Mouse (Mus musculus) hematopoietic stem cell, adult 5-6 weeks (primary cell): ENCODE results near the gene Actn4. TPM values are rescaled to one million over a fixed set of nuclear protein-coding genes. Genes with fewer than 3 reads are reported as not detected.

Experiments
- ATAC-seq, 2 experiments: fragments of 125-278 bp in 1 of 2; replicated peaks in 1 of 2; 2 replicates each; pipeline ENCODE4 v1.8.0; 2016 to 2017; ENCODE audit warnings: inconsistent platforms in 2 of 2, mild to moderate bottlenecking in 2 of 2, moderate number of reproducible peaks in 2 of 2, low read depth in 1 of 2, moderate TSS enrichment in 1 of 2; ENCODE audit not compliant: low FRiP score in 2 of 2, poor library complexity in 2 of 2, severe bottlenecking in 2 of 2, insufficient read depth in 1 of 2, low TSS enrichment in 1 of 2
- total RNA-seq: library from RNA; stranded (forward); fragments of 172-1452, 232-1000 nt; gene quantifications from 2 replicates; pipeline ENCODE4 v1.2.3, GENCODE M21; 2017

Actn4 gene
- total RNA-seq, 1 experiment from 2014 or later: 38.5 TPM

DNA sequence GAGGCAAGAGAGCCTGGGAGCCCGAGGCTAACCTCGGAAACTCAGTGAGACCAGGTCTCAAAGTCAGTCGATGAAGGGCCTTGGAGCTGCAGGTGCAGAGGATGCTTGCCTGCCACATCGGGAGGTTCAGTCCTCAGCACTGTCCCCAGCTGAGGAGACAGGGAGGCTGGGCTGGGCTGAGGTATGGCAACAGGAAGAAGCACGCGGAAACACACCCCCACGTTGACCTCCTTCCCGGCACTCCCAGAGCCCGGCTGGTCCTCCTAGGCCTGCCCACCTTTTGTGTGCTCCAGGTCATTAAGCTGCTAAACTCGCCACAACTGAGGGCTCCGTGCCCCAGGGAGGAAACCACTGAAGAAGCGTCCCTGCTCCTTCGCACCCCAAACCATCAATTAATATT is 80.9 kb downstream of the Actn4 start, which contains the start of gene Capn12:
Gene Capn12, plus strand, starts transcription at position 224 of the 400 bp plus-strand sequence.
- ATAC-seq: no peak

DNA sequence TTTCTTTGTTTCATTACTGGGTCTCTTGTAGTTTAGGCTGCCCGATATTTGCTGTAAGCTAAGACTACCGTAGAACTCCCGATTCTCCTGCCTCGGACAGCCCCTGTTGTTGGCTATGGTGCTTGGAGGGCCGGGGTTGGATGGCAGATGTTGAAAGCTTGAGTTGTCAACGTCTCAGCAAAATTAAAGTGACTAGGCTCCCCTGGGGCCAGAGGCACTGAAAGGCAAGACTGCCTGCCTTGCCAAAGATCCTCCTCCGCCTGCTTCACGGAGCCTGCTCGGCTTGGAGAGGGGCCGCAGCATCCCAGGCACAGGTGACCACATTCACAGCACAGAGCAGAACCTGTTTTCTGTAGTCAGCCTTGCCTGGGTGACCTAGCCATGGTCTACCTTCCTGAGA is 81.6 kb downstream of the Actn4 start:
- ATAC-seq: no peak

DNA sequence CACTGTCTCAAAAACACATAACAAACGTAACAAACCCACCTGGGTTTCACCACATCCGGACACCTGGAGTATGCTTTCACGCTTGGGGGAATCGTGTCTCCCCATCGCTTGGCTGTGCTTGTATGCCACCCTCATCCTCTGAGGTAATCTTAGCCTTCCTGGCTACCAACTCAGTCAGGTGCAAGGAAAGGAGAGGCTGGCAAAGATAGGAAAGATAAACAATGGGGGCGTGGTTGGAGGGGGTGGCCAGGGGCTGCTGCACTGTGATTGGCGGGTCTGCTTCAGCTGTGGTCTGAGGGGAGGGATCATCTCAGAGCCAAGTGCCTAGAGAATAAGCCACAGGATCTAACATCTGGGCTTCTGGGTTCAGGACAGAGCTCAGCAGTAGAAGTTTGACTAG is 82.5 kb downstream of the Actn4 start:
- ATAC-seq: no peak

GRCm38 (mm10) chr7:28877856-28878255 is 84.3 kb downstream of the Actn4 start:
- ATAC-seq: no peak

GRCm38 (mm10) chr7:28877155-28877554 is 85.0 kb downstream of the Actn4 start:
- ATAC-seq: no peak

- ATAC-seq: no peak
These were observed 86.0 kb downstream of the Actn4 start for GRCm38 (mm10) chr7:28876099-28876498.

DNA sequence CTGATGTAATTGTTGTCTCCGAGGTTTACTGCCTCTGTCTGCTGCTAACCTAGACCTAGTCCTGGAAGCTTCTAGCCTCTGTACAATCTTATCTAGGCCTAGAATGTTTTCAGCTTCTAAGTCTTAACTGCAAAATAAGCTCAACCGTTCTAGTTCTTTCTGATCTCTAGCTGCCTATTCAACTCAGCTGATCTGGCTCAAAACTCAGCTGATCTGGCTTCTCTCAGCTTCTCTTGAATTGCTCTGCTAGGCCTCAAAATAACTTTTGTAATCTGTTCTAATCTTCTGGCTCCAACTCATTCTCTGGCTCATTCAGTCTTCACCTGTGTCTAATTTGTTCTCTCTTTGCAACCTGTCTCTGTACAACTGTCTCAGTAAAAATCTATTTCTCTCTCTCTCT is 87.6 kb downstream of the Actn4 start:
- no peak for ATAC-seq

DNA sequence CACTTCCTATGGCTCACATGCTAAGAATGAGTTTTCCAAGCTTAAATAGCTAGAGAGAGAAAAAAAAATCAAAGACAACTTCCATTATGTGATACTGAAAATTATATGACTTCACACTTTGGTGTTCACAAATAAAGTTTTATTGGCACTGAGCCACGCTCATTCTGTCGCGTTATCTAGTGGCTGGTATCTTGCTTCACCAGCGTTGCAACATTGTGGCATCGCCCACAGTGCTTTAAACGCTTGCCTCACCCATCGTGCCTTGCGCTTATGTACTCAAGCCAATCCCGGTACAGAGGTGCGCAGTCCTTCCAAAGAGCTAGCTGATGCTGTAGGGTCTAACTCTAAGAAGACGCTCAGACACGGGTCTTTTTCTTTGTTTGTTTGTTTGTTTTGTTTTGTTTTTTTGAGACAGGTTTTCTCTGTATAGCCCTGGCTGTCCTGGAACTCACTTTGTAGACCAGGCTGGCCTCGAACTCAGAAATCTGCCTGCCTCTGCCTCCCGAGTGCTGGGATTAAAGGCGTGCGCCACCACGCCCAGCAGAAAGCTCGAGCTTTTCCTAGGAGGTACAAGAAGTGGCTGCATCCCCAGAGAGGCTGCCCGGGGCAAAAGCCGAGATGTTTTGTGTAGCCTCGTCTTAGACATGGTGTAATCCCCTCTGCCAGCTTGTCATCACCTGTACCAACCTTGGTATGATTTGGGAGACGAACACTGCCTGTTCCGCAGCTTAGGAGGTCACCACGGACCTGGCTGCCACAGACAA is 91.1 kb downstream of the Actn4 start:
- ATAC-seq: no peak

DNA sequence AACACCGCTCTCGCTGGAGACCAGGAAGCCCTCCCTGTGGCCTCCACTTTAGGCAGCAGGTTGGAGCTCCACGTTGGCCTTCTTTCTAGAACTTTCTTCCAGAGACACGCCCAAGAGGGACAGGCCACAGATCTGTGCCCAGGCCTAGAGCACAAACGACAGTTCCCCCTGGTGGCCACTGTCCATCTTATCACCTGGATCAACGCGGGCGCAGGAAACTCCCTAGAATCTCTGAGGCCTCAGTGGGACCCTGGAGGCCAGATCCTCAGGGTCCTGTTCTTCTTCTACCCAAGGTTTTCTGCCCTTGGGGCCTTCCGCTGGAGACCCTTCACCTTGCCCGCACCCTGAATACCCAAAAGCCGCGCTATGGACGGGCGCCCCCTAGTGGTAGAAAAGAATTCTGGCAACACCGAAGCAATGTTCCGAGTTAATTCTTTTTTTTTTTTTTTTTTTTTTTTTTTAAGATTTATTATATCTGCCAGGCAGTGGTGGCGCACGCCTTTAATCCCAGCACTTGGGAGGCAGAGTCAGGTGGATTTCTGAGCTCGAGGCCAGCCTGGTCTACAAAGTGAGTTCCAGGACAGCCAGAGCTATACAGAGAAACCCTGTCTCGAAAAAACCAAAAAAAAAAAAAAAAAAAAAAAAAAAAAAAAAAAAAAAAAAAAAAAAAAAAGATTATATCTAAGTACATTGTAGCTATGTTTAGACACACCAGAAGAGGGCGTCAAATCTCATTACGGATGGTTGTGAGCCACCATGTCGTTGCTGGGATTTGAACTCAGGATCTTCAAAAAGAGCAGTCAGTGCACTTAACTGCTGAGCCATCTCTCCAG is 94.4 kb downstream of the Actn4 start:
- peak; percentile 34 to 51; a peak in 2 of 4 replicates for ATAC-seq

- no peak for ATAC-seq
These were observed 95.2 kb downstream of the Actn4 start for GRCm38 (mm10) chr7:28866769-28867507.

GRCm38 (mm10) chr7:28865481-28866300 is 96.4 kb downstream of the Actn4 start:
- ATAC-seq: peak; percentile 93

DNA sequence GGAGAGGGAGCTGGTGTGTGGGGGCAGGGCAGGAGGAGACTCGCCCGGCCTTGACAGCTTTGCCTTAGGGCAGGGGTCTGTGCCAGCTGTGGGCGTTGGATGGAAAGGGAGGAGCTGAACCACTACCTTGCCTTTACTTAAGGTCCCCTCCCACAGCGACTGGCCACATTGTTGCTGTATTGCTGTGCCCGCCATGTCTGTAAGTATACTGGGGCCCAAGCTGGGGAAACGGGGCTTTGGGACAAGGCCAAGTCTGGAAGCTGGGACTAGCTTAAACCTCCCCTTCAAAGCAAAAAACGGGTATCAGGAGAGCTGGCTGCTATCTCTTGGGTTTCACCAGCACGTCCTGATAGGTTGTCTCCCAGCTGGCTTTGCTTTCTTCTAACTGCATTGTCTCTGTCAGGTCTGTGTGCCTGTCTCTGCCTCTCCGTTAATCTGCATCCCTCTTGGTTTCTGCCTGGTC is 97.8 kb downstream of the Actn4 start:
- ATAC-seq: no peak

GRCm38 (mm10) chr7:28863540-28863939 is 98.6 kb downstream of the Actn4 start, which contains the start of gene Lgals7:
Gene Lgals7 (plus strand): TSS chr7:28863853.
- no peak for ATAC-seq

GRCm38 (mm10) chr7:28862817-28863499 is 99.2 kb downstream of the Actn4 start:
- no peak for ATAC-seq

DNA sequence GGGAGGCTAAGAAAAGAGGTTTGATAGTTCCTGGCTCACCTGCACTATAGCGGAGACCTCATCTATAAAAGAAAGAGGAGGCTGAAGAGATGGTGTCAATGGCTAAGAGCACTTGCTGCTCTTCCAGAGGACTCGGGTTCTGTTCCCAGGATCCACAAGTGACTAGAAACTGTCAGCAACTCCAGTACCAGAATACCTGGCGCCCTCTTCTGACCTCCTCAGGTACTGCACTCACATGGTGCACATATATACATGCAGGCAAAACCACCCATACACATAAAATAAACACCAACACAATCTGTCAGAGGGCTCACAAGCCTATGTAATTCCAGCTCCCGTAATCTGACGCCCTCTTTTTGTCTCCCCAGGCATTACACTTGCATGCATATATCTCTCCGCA is 101.2 kb downstream of the Actn4 start:
- no peak for ATAC-seq

GRCm38 (mm10) chr7:28859953-28860352 is 102.2 kb downstream of the Actn4 start:
- no peak for ATAC-seq
